Mouse (Mus musculus) intestine, embryonic 16.5 days (tissue): Measurements from ENCODE around the gene Serp2. TPM values are rescaled to one million over a fixed set of nuclear protein-coding genes. Genes with fewer than 3 reads are reported as not detected.
"Not testable (repeated sequence)": the region's sequence is repeated elsewhere in the genome, so short reads cannot be mapped to it uniquely, and the experiment has no call there.

ENCODE experiments used
- ATAC-seq: fragments of 200-750 bp; cut with Nextera tagmentation; 2 replicates; pipeline ENCODE4 v1.8.0; 2017; ENCODE audit warnings: moderate TSS enrichment, moderate library complexity
- H3K27ac ChIP-seq: fragments of 300-500 bp; sonication (generic); 2 replicates; pipeline ENCODE4 v1.5.1; 2014; ENCODE audit warnings: mild to moderate bottlenecking, low read length
- H3K27me3 ChIP-seq: fragments of 300-500 bp; sonication (generic); replicated peaks from 2 replicates; pipeline ENCODE4 v1.6.1; 2014; ENCODE audit warnings: low read length, control low read depth, mixed read lengths; ENCODE audit not compliant: control insufficient read depth, insufficient read depth
- H3K36me3 ChIP-seq: fragments of 300-500 bp; sonication (generic); 2 replicates; pipeline ENCODE4 v1.6.1; 2014; ENCODE audit warnings: low read length, control low read depth; ENCODE audit not compliant: control insufficient read depth, insufficient read depth
- H3K4me1 ChIP-seq: fragments of 300-500 bp; sonication (generic); 2 replicates; pipeline ENCODE4 v1.6.1; 2014; ENCODE audit warnings: low read length, control low read depth, mixed read lengths; ENCODE audit not compliant: control insufficient read depth, insufficient read depth
- H3K4me2 ChIP-seq: fragments of 300-500 bp; sonication (generic); 2 replicates; pipeline ENCODE4 v1.6.1; 2014; ENCODE audit warnings: low read depth, low read length, control low read depth
- H3K4me3 ChIP-seq: fragments of 300-500 bp; sonication (generic); 2 replicates; pipeline ENCODE4 v1.5.1; 2014; ENCODE audit warnings: mild to moderate bottlenecking, low read length
- H3K9ac ChIP-seq: fragments of 300-500 bp; sonication (generic); 2 replicates; pipeline ENCODE4 v1.6.1; 2014; ENCODE audit warnings: low read depth, low read length
- H3K9me3 ChIP-seq: fragments of 300-500 bp; sonication (generic); 2 replicates; pipeline ENCODE4 v1.6.1; 2016; ENCODE audit warnings: low read length, control low read depth; ENCODE audit not compliant: control insufficient read depth
- WGBS: fragments of 180-500 bp; shearing (Covaris S2); extraction: QIAGEN DNeasy Blood & Tissue Kit; methylation state at CpG from one replicate; pipeline ENCODE4 v1.1.7; 2014; 5-methylcytosine and 5-hydroxymethylcytosine counted together
- polyA plus RNA-seq: library from polyadenylated mRNA; unstranded; fragments of >200 nt; fragmentation: Nextera tagmentation; extraction: Ambion mirVana; gene quantifications from 2 replicates; pipeline ENCODE4 v1.2.1, GENCODE M21; 2015

Serp2 gene
- polyA plus RNA-seq, 1 experiment from 2014 or later: 8.2 TPM

DNA sequence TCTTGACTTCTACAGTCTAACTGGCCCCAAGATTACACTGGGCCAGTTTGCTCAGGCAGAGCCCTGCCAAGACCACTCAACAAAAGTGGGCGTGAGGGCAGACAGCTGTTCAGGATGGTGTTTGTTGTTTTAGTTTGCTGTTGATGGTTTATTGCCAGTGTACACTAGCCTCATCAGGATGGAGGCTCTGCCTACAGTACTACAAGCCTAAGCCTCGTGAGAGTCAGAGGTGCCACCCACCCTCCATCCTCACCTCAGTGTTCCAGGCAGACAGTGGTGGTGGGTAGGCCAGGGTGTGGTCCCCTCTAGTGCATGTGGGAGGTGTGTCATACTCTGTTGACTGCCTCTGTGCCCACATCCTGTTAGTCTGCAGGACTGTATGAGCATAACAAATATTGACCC, 23.0 kb upstream of the Serp2 start:
- Histone ChIP-seq H3K4me1 (no peaks in the 10 kb centered on the region), H3K9ac (no peak overlapping the region), H3K36me3 (no peaks in the 10 kb centered on the region), H3K27me3 (no peaks in the 10 kb centered on the region), H3K9me3 (no peaks in the 10 kb centered on the region), H3K4me3 (no peak overlapping the region), H3K27ac (no peak overlapping the region), H3K4me2 (no peak overlapping the region)
- WGBS: 64% methylated on average over 2 of the region's 2 CpGs
- 0 out of 2 replicates have a peak, but pooled peaks have one; percentile 42 for ATAC-seq

DNA sequence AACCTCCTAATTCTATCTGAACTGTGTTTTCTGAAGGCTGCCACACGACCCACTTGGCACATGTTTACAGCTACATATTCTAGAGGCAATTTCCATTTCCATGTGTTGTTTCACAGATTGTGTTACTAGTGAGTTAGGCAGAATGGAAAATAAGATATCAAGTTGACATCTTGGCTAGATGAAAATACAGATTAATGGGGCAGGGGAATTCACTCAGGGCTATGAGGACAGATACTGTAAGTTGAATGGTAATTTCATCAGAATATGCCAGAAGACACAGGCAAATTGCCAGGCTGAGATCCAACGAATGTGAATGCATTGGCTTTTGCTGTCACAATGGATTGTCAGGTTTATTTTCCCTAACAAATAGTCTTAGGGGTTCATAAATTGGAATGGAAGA, 21.2 kb upstream of the Serp2 start:
- ATAC-seq: no peak
- Histone ChIP-seq H3K4me3 (no peak overlapping the region), H3K4me1 (no peaks in the 10 kb centered on the region), H3K27ac (no peak overlapping the region), H3K4me2 (no peak overlapping the region), H3K36me3 (no peaks in the 10 kb centered on the region), H3K9ac (no peak overlapping the region), H3K9me3 (no peaks in the 10 kb centered on the region), H3K27me3 (no peaks in the 10 kb centered on the region)
- WGBS: 75% methylated on average over 2 of the region's 2 CpGs

GRCm38 (mm10) chr14:76570292-76570691, 13.6 kb upstream of the Serp2 start:
- no peak overlapping the region for H3K9ac ChIP-seq
- H3K4me3 ChIP-seq: no peak overlapping the region
- 69% methylated on average over 7 of the region's 7 CpGs for WGBS
- peaks cover 10% of the 10 kb centered on the region for H3K4me1 ChIP-seq
- no peaks in the 10 kb centered on the region for H3K27me3 ChIP-seq
- ATAC-seq: no peak
- no peak overlapping the region for H3K27ac ChIP-seq
- no peak overlapping the region for H3K4me2 ChIP-seq
- H3K9me3 ChIP-seq: no peaks in the 10 kb centered on the region
- H3K36me3 ChIP-seq: no peaks in the 10 kb centered on the region

GRCm38 (mm10) chr14:76569271-76569961, 12.7 kb upstream of the Serp2 start:
- Histone ChIP-seq H3K4me1 (peaks cover 10% of the 10 kb centered on the region), H3K9ac (no peak overlapping the region), H3K9me3 (no peaks in the 10 kb centered on the region), H3K4me3 (no peak overlapping the region), H3K27ac (0 out of 2 replicates have a peak overlapping the region, but pooled peaks have one; percentile 37), H3K27me3 (no peaks in the 10 kb centered on the region), H3K36me3 (no peaks in the 10 kb centered on the region), H3K4me2 (no peak overlapping the region)
- 22% methylated on average over 9 of the region's 9 CpGs for WGBS
- ATAC-seq: peak; percentile 63

GRCm38 (mm10) chr14:76568548-76568947, 11.9 kb upstream of the Serp2 start:
- 70% methylated on average over 9 of the region's 9 CpGs for WGBS

DNA sequence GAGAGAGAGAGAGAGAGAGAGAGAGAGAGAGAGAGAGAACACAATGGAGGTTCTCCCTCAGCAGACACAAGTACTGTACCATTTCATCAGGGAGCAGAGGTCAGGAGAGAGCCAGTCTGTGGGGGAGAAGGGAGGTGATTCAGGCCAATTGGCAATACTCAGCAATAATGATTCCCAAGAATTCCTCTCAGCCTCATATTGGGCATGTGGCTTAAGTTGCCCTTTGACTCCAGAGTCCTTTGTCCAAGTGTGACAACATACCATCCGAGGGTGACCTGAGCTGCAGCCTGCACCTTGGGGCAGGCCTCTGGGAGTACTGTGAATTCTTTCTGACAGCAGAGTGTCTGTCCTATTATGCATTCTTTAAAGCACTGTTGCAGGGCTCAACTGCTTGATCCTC, 10.6 kb upstream of the Serp2 start:
- H3K4me1 ChIP-seq: peaks cover 10% of the 10 kb centered on the region
- no peak overlapping the region for H3K27ac ChIP-seq
- no peak overlapping the region for H3K4me2 ChIP-seq
- 0 out of 2 replicates have a peak, but pooled peaks have one; percentile 23 for ATAC-seq
- H3K36me3 ChIP-seq: no peaks in the 10 kb centered on the region
- no peaks in the 10 kb centered on the region for H3K27me3 ChIP-seq
- no peak overlapping the region for H3K9ac ChIP-seq
- no peaks in the 10 kb centered on the region for H3K9me3 ChIP-seq
- H3K4me3 ChIP-seq: no peak overlapping the region
- WGBS: 52% methylated on average over 1 of the region's 1 CpGs

More at GRCm38 (mm10) chr14:76568548-76568947, 11.9 kb upstream of the Serp2 start:
- Histone ChIP-seq H3K4me3 (no peak overlapping the region), H3K4me2 (no peak overlapping the region), H3K9ac (no peak overlapping the region), H3K4me1 (peaks cover 10% of the 10 kb centered on the region), H3K27me3 (no peaks in the 10 kb centered on the region), H3K9me3 (no peaks in the 10 kb centered on the region), H3K36me3 (no peaks in the 10 kb centered on the region), H3K27ac (no peak overlapping the region)
- ATAC-seq: no peak

DNA sequence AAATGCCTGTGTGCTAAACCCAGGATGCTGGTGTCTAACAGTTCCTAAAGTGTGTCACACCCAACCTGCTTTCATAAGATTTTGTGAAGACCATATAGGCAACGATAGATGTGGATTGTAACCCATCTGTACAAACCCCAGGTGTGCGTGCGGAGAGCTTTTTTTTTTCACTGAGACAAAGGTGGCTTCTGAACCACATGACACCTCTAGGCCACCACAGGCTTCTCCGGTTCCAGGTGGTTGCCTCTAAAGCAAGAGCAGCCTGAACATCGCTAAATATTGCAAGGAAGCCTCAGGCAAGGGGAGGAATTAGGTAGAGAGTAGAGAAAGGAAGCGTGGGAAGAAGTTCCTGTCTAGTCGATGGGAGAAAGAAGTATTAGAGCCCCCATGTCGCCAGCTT, 10.0 kb upstream of the Serp2 start:
- Histone ChIP-seq H3K27me3 (no peaks in the 10 kb centered on the region), H3K4me3 (no peak overlapping the region), H3K27ac (no peak overlapping the region), H3K9ac (no peak overlapping the region), H3K4me2 (no peak overlapping the region), H3K9me3 (no peaks in the 10 kb centered on the region), H3K4me1 (peaks cover 10% of the 10 kb centered on the region), H3K36me3 (no peaks in the 10 kb centered on the region)
- no peak for ATAC-seq
- 86% methylated on average over 8 of the region's 8 CpGs for WGBS

DNA sequence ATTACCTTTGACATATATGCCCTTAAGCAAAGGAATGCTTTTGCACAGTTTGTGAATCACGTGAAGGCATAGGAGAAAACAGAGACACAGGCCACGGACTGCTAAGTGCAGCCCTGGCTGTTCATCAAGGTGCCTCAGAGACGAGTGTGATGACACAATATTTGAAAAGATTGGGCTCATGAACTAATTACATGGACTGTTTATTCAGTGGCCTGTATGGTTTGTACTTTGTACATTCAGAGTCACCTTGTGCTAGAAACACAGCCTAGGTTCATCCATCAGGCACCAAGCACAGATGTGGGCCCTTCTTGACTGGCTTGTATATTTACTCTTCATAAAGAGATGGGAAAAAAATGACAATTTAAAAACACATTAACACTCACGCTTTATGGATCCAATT, 9.5 kb upstream of the Serp2 start:
- no peak for ATAC-seq

DNA sequence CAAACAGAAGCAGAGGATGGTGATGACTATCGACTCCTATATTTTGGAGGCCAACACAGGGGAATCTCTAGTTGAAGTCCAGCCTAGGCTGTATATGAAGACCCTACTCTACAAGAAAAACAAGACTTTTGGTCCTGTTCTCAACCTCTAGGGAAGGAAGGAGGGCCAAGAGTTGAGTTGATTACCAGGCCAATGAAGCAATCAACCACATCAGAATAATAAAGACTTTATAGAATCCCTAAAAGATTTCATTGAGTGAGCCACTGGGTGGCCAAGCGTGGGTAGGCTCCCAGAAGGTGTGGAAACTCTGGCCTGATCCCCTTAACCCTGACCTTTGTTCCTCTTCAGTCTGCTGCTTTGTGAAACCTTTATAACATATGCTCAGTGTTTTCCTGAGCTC, 2.5 kb upstream of the Serp2 start:
- H3K9me3 ChIP-seq: no peaks in the 10 kb centered on the region
- H3K27ac ChIP-seq: no peak overlapping the region
- H3K4me1 ChIP-seq: peaks cover 7% of the 10 kb centered on the region
- ATAC-seq: no peak
- H3K27me3 ChIP-seq: no peaks in the 10 kb centered on the region
- H3K36me3 ChIP-seq: no peaks in the 10 kb centered on the region
- H3K4me2 ChIP-seq: no peak overlapping the region
- H3K9ac ChIP-seq: no peak overlapping the region
- 85% methylated on average over 2 of the region's 2 CpGs for WGBS
- H3K4me3 ChIP-seq: no peak overlapping the region

More for the DNA sequence above, 9.5 kb upstream of the Serp2 start:
- WGBS: 68% methylated on average over 4 of the region's 4 CpGs
- H3K9me3 ChIP-seq: no peaks in the 10 kb centered on the region
- no peak overlapping the region for H3K27ac ChIP-seq
- H3K36me3 ChIP-seq: no peaks in the 10 kb centered on the region
- no peak overlapping the region for H3K4me3 ChIP-seq
- H3K9ac ChIP-seq: no peak overlapping the region
- H3K4me1 ChIP-seq: peaks cover 10% of the 10 kb centered on the region
- H3K27me3 ChIP-seq: no peaks in the 10 kb centered on the region
- no peak overlapping the region for H3K4me2 ChIP-seq

GRCm38 (mm10) chr14:76558171-76558570, 1.5 kb upstream of the Serp2 start:
- H3K9me3 ChIP-seq, H3K4me1 ChIP-seq: not testable (repeated sequence)

More at GRCm38 (mm10) chr14:76558171-76558570, 1.5 kb upstream of the Serp2 start:
- H3K4me2 ChIP-seq, H3K4me3 ChIP-seq, H3K27me3 ChIP-seq, H3K36me3 ChIP-seq, H3K27ac ChIP-seq, H3K9ac ChIP-seq, ATAC-seq: not testable (repeated sequence)
- WGBS: 42% methylated on average over 8 of the region's 8 CpGs
